Mouse (Mus musculus): Measurements from ENCODE around the gene Angptl7. TPM values are rescaled to one million over a fixed set of nuclear protein-coding genes. Genes with fewer than 3 reads are reported as not detected.

Angptl7 gene
- 11.0 and 14.6 TPM in 2 replicates for polyA plus RNA-seq (2012; rRNA removed)

DNA sequence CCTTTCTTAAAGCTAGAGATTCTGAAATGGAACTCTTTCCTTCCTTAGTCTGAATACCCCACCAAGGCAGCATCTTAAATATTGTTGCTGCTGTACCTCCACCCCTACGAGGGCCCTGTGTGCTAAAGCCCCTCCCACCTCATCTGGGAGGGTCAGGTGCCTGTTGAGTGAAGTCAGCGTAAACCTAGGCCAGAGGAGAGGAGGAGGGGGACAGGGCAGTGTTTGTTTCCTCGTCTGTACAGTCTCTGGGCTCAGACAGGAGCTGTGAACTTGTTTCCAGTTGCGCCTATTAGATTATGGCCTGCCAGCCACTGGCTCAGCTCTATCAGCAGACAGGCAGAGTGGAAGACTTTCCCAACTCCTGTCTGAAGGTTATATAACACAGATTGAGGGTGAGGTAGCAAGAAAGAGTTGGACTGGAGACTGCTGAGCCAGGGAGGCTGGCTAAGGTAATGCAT, at the start of gene Angptl7:
Gene Angptl7, minus strand, starts transcription at position 51 of the 458 bp plus-strand sequence.
- no peak for DNase-seq (ENCODE audit: low spot score)

DNA sequence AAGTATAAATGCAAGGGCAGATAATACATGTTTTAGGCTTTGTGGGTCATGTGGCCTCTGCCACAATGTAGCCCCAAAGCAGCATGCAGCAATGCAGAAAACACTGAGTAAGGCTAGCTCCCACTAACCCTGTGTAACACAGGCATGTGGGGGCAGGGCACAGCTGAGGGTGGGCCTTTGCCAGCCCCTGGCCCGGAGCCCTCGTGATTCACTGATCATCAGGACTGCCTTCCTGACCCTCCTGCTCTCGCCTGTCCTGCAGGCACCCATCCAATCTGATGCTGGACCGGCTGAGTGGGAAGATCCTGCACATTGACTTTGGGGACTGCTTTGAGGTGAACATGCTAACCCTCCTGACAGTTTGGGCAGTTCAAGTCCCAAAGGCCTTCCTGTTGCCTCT, 48.8 kb upstream of the Angptl7 start:
- no peak for DNase-seq (ENCODE audit: low spot score)

DNA sequence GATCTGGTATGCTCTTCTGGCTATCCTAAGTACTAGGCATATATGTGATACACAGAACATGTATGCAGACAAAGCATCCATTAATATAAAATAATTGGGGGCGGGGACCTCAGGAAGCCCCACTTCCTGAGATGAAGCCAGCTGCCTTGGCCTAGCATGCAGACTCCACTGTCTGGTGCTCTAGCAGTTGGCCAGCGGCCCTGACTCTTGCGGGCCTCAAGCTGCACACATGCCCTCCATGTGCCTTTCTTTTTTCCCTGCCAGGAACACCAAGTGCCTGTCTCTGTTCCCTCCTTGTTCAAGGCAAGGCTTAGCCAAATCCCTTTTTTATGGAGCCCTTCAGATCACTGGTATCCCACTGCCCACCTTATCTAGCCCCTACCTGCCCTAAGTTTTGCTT, 35.6 kb upstream of the Angptl7 start:
- DNase-seq (ENCODE audit: low spot score) = no peak

GRCm38 (mm10) chr4:148533613-148534328, 33.5 kb upstream of the Angptl7 start:
- DNase-seq (ENCODE audit: low spot score) = no peak

- DNase-seq (ENCODE audit: low spot score) = no peak
Measured at GRCm38 (mm10) chr4:148532516-148532915, 32.3 kb upstream of the Angptl7 start.

DNA sequence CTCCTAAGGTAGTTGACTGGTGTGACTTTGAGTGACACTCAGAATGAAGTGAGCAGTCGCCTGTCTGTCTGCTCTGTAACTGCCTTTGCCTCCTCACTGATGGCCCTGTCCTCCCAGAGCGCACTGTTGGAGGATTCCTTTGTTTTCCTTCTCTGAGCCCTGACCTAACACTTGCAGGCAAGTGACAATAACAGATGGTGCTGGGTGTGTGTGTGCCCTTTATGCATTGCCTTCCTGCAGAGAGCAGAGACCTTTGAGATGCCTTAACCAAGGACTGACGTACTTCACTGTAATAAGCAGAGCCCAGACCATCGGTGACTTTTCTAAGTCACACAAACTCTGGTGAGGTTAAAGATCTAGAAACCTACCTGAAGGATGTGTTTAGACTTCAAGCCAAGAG, 31.1 kb upstream of the Angptl7 start:
- no peak for DNase-seq (ENCODE audit: low spot score)

DNA sequence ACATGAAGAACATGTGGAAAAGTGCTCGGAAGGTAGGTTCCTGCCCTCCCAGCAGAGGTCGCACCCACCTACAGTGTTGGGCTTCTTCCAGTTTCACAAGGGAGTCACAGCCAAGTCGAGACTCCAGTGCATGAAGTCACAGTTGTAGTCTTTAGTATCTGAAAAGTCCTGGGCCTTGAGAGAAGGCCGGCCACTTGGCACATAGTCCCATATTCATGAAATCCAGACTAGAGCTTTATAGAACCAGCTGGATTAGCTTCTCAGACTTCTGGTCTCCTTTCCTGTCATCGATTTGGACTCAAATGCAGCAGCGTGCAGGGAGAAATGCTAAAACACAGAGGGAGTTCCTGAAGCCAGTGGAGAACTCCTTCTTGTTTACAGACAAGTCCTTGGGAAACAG, 30.5 kb upstream of the Angptl7 start:
- DNase-seq (ENCODE audit: low spot score) = no peak

DNA sequence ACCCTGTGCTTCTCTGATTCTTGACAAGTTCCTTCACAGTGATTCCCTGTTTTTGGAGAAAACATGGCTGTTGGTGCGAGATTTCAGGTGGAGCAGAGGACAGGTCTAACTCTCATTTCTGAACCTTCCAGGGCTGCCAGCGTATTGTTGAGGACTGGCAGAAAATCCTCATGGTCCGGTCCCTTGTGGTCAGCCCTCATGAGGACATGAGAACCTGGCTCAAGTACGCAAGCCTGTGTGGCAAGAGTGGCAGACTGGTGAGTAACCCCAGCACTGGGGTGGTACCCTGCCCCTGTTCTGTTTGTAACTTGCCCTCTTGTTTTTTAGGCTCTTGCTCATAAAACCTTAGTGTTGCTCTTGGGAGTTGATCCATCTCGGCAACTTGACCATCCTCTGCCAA, 30.1 kb upstream of the Angptl7 start:
- DNase-seq (ENCODE audit: low spot score) = no peak

DNA sequence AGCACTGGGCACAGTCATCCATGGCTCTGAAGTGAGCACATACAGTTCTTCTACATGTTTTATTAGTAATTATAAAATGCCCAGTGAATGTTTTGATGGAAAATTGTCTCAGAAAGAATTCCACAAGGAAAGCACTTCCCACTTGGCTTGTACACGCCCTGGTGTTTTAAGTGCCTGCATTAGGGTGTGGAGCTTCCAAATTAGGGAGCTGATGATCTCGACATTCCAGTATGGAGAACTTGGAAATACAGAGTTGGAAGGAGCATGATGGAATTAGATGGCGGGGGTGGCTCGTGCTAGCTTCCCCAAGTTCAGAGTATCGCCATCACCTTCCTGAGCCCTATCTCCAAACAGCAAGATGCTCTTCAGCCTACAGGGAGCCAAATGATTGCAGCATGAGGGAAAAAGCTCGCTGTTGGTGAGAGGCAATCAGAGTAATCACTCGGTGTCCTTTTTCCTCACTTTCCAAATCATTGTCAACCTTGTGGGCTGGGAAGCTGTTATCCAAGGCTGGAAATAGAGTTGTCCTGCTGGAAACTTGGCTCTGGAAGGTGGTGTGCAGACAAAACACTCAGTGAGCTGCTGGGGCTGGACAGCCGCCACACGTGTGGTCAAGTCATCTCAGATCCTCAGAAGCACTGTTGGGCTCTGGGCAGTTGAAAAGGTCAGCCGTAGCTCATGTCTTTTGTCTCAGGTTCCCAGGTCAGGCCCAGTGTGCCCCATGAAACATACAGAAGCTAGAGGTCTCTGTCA, 27.1 kb upstream of the Angptl7 start:
- DNase-seq (ENCODE audit: low spot score) = no peak

DNA sequence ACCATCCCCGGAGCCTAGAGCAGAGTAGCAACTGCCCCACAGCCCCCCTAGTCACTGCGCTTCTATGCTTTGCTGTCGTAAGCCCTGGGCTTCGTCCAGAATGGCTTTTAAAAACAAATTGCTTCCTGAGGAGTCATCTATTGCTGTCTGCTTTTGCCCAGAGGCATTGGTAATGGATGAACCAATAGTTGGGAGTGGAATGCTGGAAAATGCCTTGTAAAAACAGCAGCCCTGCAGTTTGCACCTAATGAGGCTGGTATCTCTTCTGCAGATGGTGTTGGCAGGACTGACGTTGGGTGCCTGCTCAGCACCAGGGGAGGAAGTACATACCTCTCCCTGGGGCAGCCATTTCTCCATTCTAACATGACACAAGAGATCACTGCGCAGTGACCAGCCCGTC, 23.3 kb upstream of the Angptl7 start:
- no peak for DNase-seq (ENCODE audit: low spot score)

- no peak for DNase-seq (ENCODE audit: low spot score)
Measured at GRCm38 (mm10) chr4:148518235-148518795, 18.1 kb upstream of the Angptl7 start.

DNA sequence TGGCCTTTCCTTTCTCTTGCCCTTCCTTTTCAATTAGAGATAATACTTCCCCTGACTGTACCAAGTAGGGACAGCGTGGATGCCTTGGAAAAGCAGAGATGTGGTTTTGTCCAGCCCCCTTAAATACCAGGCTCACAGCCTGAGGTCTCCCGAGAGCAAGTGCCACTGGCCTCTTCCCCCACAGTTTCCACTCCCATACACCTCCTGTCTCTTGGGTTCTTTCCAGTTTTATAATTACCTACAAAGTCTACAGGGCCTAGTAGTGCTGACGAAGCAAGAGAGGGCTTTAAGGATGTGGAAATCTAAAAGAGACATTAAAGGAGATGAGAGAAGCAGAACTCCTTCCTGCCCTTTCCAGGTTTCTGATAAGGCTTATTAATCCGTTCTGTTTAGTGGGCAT, 17.5 kb upstream of the Angptl7 start:
- no peak for DNase-seq (ENCODE audit: low spot score)

DNA sequence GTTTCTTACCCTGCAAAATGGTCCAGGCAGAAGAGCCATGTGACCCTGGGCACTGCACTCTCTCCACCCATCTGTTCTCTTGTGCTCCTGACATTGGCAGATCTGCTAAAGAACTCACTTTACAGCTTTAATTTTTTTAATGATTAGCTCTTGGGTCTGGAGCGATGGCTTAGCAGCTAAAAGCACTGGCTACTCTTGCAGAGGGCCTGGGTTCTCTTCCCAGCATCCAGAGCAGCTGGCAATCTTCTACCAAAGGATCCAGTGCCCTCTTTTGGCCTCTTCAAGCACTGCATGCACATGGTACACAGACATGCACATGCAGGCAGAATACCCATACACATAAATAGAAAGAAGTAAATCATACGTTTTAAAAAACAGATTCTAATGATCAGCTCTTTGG, 15.1 kb upstream of the Angptl7 start:
- DNase-seq (ENCODE audit: low spot score) = no peak

DNA sequence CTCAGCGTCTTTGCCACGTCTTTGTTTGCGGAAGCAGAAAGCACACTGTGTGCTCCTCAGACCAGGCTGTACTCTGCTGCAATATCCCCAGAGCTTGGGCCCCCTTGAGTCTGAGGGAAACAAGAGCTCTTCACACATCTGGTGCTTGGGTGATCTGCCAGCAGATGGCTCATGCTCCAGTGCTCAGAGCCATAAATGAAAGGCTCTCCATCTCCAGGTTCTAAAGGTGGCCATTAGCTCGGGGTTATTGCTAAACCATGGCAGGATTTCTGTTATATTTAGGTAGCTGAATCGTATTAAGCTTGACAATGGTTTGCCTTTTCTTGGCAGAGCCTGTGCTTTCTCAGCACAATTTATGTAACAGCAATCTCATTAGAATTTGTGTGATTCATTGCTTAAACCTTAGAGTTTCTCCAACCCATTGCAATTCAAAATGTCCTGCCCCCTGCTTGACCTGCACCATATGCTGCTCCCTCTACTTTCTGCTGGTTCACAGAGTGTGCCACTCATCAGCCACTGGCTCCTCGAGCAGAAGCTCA, 12.8 kb upstream of the Angptl7 start:
- no peak for DNase-seq (ENCODE audit: low spot score)

- DNase-seq (ENCODE audit: low spot score) = no peak
Measured at GRCm38 (mm10) chr4:148511334-148511733, 11.1 kb upstream of the Angptl7 start.

GRCm38 (mm10) chr4:148510691-148511090, 10.4 kb upstream of the Angptl7 start:
- DNase-seq (ENCODE audit: low spot score) = no peak

DNA sequence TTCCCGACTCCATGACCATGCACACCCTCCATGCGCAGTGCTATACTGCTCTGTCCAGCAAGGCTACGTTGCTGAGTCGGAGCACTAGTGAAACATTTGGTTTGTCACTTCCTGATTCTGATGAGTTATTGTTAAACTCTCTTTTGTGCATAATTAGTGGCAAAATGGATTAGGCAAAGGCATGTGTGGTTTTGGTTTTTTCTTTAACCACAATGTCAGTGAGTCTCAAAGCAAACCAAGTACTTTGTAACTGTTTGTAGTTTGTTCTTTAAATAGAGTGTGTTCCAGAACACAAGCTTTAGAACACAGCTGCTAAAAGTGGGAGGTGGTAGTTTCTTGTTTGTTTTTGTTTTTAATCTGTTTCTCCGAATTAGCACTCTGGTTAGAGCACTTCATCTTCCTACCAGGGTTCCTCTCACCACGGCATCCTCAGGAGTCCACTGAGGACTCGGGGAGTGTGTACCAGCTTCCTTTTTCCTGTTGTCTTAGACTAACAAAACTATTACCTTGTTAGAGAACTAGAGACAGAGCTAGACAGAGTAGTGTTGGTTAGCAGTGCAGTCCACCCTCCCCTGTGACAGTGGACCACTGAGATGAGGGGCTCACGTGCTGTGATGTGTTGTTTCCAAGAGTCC, 9.3 kb upstream of the Angptl7 start:
- DNase-seq (ENCODE audit: low spot score) = no peak

DNA sequence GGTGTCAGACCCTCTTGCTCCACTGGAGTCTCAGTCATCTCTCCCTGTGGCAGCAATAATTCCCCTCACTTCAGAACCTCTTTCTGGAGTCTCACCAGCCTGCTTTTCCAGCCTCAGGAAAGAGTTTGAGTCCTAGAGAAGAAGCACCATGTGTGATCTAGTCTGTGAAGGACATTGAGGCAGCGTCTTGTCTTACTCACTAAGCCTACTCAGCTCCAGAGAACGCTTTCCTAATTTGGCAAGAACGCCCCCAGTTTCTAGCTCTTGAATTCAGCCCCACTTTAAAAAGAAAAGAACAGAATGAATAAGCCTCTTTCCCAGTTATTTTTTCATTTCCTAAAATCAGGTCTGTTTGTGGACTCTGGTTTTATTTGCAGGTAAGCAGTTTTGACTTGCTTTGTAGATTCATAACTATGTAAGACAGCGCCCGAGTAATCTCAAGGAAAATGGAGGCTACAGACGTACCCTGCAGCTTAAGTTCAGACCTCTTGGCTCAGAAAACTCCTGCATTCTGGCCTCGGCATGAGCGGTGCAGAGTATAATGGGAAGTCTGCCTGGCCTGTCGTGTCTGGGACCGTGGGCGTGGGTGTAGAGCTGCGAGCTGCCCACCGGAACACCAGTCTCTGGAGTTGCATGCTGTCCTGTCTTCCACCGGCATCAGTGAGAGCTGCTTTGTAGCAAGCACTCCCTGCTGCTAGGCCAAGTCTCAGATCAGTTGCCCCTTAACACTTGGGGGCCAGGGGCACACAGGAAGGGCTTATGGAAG, 8.0 kb upstream of the Angptl7 start:
- DNase-seq (ENCODE audit: low spot score) = no peak

- DNase-seq (ENCODE audit: low spot score) = no peak
Measured at GRCm38 (mm10) chr4:148507585-148507984, 7.3 kb upstream of the Angptl7 start.

DNA sequence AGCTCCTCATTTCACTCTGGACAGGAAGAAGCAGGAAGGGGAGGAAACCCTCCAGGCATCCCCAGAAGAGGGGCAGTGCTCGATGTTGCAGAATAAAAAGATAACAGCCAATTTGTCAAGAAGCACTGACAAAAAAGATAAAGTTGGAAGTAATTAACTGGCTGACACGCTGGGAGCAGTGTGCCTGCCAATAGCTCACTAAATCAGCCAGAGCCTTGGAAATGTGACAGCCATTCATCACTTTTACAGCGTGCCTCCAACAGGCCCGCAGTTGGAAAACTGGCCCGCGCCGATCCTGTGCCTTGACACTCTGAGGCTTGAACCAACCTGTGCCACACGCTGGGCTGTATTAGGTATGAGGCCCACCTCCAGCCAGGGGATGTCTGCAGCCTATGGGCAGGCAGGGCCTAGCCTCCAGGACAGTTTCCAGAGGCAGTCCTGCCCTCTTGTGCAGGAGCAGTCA, 4.3 kb upstream of the Angptl7 start:
- DNase-seq (ENCODE audit: low spot score) = no peak

All from urinary bladder, adult 2 months (tissue).